Mouse (Mus musculus): ENCODE measurements around the gene Zfp46. TPM values are rescaled to one million over a fixed set of nuclear protein-coding genes. Genes with fewer than 3 reads are reported as not detected.

Gene Zfp46
- polyA plus RNA-seq, 2 experiments from 2014 or later = 9.7 to 12.3 TPM

DNA sequence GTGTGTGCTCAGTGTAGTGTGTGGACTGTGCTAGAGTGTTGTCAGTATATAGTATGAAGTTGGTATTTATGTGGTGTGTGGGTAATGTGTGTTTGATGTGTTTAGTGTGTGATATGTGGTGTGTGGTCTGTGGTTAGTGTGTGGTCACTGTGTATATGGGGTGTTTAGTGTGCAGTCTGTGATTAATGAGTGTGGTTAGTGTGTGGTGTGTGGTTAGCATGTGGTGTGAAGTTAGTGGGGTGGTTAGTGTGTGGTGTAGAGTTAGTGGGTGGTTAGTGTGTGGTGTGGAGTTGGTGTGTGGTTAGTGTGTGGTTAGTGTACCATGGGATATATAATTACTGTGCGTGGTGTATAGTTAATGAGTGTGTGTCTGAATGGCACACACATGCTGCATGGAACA is 15.6 kb upstream of the Zfp46 start:
- no peak for ATAC-seq

DNA sequence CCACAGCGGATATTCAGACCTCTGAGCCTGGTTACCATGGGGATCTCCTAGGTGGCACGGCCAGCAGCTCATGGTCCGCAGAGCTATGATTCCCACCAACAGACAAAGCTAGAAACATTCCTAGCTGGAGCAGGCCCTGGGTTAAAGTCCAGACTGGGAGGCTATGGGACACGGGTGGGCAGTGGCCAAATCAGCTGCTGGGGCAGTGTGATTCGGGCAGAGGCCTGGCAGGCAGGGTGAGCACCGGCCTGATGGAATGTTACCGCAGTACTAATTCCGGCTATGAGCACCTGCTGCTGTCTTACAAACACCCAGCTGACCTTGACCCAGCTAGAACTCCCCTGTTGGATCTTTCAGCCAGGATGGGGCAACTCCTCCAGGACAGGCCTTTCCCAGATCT is 13.8 kb upstream of the Zfp46 start:
- no peak for ATAC-seq

DNA sequence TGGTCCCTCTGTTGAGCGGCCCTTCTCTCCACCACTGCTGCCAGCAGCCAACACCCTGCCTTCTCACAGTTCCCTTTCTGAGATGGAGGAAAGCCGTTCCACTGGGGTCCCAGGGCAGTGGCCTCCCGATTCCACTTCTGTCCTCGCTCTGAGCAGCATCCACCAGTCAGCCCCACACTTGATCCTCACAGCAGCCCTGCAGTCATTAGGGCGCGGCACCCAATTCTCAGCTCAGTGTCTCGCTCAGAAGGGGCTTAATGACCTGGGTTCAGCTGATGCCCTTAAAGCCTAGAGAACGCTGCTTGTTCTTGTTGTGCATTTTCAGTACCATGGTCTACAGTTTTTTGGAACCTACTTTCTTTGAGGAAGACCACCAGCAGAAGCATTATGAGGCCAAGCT is 3.4 kb upstream of the Zfp46 start:
- ATAC-seq = no peak

DNA sequence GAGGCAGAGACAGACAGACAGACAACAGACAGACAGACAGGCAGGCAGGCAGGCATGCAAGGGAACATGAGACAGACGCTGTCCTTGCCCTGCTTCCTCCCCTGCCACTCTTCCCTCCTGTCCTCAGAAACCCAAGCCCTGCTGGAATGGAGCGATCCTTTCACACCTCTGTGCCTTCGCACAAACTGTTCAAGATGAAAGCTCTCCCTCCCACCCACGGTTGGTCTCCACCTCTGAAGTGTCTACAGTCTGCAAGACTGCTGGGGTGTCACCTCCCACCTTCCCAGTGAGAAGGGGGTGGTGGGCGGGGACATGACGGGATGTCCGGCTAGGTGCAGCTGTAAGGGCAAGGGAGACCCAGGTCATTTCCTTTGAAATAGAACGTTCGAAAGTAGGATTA is 2.9 kb upstream of the Zfp46 start:
- ATAC-seq = no peak

DNA sequence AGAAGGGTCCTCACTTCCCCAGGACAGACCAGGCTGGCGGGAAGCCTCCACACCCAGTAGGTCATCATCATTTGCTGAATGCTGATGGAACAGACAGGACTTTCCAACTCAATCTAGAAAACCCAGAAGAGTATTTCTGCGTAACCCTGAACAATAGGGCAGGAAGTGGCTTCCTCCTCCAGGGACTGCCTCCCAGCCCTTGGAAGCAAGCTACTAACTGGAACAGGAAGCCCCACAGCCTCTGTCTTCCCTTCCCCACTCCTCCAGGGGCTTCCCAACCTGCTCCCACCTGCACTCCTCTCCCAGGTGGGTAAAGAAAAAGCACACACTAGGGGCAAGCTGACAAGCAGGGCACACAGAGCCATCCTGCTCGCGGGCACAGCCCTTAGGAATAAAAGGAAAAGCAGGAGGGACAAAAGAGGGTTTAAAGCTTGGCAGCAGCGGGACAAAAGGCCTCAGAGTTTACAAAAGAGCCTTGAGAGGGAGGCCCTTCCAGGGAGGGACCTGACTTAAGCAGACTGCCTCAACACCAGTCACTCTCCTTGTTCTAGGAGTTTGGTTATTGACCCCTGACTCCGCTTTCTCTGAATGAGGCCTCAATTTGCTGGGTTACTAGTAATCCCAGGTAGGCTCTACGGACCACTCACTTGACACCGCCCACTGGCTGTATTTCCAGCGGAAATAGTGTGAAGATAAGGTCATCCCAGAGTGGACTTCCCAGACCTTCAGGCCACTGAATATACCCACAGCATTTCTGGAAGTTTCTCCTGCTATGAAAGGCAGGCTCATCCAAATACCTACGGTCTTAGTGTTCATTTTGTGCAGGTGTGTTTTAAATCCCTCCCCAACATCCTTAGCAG is 1.6 kb upstream of the Zfp46 start:
- ATAC-seq = no peak

DNA sequence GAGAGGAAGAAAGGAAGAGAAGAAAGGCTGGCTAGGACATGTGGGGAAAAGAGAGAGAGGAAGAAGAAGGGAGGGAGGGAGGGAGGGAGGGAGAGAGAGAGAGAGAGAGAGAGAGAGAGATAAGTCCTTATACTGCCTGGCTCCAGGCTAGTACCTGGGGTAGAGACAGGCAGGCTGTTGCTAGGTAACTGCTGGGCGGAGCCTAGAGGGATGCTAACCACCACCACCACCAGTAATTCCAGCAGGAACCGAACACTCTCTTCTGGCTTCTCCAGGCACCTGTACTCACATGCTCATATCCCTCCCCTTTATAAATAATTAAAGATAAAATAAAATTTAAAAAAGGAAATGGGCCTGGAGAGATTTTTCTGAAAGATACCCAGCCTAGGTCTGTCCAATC is 700 bp upstream of the Zfp46 start:
- no peak for ATAC-seq

DNA sequence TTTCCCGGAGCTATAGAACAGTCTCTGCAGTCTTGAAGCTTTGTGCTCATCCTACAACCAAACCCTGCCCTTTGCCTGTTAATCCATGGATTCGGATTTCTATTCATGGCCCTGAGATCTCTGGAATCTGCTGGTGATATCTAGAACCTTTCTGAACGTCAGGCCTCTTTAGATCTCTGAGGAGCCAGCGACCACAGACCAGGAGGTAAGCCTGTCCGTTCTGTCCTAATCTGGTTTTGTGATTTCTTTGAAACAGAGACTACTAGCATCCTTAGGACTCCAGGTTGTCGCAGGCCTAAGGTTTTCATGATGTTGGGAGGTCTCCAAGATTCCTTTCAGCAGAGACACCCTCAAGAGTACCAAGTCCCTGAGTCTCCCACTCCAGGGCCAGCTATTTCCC is 408 bp downstream of the Zfp46 start:
- no peak for ATAC-seq

DNA sequence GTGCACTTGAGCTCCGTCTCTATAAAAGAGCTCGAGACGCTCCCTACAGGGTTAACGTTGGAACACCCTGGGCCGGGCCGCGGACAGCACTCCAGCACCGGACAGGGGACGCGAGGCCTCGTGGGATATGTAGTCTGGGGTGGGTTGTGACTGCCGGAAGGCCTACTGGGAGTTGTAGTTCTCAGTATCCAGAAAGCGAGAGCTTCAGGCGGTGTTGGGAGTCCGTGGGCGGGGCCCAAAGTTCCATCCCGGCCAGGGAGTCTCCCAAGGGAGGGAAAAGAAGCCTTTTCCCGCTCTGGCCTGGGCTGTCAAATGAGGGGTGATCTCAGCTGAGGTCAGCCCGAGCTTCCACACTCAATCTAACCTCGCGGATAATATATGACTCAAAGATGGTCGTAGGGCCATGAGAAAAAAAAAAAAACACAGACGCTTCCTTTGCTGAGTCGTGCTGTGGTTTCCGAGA is 896 bp downstream of the Zfp46 start:
- peak; percentile 88 for ATAC-seq

DNA sequence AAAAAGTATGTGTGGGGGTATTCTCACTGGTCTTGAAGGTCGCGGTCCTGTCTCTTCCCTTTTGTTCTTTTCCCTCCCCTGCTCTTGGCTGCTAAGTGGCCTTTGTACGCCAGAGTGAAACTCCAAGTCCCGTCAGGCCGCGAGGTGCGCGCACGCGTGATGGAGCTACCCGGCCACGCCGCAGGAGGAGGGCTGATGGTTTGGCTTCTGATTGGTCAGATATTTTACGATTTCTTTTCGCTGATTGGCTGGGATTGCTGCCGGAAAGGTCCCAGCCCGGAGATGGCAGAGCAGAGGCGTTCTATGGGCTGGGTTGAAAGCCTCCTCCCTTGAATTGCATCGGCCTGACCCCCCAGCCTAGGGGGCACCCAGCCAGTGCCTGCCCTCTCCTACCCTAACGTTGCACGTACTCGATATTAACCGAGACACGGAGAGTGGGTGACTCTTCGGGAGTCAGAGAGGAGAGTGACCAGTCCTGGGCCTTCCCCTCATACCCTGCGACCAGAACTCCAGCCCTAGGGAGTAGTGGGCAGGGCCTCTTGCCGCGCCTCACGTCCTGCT is 1.4 kb downstream of the Zfp46 start:
- peak; percentile 94 for ATAC-seq

DNA sequence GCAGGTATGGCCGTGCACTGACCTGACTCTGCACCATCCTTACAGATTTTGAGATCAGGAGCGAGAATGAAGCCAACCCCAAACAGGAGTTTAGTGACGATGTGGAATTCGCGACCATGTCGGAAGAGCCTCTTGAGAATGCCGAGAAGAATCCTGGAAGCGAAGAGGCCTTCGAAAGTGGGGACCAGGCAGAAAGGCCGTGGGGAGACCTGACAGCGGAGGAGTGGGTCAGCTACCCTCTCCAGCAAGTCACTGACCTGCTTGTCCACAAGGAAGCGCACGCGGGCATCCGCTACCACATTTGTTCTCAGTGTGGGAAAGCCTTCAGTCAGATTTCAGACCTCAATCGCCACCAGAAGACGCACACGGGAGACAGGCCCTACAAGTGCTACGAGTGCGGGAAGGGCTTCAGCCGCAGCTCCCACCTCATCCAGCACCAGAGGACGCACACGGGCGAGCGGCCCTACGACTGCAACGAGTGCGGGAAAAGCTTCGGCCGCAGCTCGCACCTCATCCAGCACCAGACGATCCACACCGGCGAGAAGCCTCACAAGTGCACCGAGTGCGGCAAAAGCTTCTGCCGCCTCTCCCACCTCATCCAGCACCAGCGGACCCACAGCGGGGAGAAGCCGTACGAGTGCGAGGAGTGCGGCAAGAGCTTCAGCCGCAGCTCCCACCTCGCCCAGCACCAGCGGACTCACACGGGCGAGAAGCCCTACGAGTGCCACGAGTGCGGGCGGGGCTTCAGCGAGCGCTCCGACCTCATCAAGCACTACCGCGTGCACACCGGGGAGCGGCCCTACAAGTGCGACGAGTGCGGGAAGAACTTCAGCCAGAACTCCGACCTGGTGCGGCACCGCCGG is 5.7 kb downstream of the Zfp46 start:
- ATAC-seq = no peak

DNA sequence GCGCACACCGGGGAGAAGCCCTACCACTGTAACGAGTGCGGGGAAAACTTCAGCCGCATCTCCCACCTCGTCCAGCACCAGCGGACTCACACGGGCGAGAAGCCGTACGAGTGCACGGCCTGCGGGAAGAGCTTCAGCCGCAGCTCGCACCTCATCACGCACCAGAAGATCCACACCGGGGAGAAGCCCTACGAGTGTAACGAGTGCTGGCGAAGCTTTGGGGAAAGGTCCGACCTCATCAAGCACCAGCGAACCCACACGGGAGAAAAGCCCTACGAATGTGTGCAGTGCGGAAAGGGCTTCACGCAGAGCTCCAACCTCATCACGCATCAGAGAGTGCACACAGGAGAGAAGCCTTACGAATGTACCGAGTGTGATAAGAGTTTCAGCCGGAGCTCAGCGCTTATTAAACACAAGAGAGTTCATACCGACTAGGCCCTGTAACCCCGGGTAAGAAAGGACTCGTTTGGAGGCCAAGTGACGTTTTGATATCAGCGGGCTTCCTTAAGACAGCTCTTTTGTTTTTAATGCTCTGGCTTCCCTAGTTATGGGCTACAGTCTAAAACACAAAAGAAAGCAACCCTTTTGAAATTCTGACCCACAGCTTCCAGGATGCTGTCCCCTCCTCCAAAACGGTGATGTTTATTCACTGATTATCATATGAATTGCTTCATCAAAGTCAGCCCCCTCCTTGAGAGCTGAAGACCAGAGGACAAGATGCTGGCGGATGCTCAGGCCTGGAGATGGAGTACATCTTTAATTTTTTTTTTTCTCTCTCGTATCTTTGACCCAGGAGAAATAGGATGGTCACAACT is 6.5 kb downstream of the Zfp46 start:
- no peak for ATAC-seq

DNA sequence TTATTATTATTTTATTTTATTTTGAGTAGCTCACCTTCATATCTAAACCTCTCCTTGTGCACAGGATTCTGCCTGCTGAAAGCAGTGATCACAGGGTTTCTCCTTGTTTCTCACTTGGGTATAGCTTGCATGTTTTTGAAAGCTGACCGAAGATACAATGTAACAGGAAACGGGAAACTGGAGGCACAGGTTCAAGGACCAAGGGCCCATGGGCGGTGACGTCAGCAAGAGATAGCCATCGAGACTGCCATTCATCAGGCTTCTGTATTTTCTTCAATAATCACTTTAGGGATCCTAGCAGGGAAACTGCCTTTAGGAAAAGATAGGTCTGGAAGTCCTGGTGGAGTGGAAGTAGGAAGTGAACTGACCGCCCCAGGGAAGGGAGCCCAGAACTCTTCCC is 7.2 kb downstream of the Zfp46 start:
- no peak for ATAC-seq

DNA sequence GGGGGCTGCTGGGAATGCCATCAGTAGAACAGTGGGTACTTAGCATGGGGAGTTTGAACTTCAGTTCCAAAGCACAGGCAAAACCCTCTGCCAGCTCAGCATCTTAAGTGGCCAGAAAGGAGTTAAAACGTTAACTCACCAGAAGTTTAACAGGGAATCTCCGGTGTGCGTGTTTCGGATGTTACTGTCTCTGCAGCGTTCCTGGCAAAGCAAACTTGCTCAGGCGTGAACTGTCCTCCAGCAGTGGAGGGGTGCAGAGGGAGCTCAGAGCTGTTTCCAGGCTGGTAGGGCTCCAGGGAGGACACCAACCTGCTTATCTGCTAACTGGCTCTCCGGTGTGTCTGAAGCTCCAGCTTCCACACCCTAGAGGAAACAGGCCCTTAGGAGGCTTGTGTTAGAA is 11.5 kb downstream of the Zfp46 start:
- ATAC-seq = no peak

DNA sequence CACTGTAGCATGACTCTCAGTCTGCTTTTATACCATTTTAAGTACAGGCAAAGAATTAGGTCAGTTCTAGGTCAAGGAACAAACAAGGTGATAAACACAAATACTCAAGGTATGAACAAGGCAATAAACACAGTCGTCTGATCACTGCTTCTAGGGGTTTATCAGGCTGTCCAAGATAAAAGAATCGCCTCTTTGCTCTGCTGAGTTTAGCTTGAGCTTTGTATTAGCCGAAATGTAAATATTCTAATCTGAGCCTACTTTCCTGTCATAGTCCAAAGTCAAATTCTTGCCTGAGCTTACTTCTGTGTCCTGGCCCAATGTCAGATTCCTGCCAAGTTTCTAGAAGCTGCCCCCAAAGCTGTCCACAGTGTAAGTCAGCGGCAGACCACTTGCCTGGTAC is 18.0 kb downstream of the Zfp46 start:
- no peak for ATAC-seq

DNA sequence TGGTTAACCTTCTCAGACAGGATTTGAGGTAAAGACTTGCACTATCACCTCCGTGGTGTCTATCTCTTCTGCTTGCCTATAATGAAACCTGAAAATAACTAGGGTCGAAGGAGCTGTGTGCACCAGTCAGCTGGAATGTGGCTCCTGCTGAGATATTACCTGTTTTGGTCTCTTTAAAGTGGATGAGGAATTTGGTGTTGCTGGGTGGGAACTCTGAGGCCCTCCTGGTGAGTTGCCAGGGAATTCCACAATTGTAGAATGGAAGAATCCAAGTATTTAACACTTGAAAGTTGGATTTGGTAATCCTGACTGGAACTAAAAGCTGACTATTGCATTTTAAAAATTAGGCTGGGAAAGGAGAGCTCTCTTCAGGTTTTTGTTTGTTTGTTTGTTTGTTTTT is 19.7 kb downstream of the Zfp46 start:
- ATAC-seq = no peak

DNA sequence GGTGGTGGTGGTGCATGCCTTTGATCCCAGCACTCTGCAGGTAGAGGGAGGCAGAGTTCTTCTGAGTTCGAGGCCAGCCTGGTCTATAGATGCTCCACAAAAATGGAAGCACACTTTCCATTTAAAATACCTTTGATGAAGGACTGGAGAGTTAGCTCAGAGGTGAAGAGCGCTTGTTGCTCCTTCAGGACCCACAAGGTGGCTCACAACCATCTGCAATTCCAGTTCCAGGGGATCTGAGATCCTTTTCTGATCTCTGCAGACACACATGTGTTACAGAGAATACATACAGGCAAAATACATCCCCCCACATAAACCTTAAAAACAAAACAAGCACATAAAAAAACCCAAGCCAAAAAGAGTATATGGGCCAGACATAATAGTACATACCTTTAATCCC is 23.9 kb downstream of the Zfp46 start:
- no peak for ATAC-seq

DNA sequence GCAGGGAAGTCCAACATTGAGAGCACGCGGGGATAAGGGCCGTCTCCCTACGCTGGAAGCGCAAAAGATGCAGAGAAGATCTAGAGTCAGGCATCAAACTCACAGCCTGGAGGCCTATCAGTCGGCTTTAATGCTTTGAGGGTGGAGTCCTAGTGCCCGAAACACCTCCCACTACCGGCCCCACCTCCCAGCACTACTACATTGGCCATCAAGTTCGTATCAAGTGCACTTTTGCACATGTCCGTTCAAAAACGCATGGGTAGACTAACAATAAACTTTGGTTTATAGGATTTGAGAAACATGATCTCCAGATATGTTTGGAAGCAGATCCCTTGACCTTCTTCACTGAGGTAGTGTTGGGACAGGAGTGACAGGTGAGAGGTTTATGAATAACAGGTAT is 25.3 kb downstream of the Zfp46 start:
- ATAC-seq = peak; percentile 57

DNA sequence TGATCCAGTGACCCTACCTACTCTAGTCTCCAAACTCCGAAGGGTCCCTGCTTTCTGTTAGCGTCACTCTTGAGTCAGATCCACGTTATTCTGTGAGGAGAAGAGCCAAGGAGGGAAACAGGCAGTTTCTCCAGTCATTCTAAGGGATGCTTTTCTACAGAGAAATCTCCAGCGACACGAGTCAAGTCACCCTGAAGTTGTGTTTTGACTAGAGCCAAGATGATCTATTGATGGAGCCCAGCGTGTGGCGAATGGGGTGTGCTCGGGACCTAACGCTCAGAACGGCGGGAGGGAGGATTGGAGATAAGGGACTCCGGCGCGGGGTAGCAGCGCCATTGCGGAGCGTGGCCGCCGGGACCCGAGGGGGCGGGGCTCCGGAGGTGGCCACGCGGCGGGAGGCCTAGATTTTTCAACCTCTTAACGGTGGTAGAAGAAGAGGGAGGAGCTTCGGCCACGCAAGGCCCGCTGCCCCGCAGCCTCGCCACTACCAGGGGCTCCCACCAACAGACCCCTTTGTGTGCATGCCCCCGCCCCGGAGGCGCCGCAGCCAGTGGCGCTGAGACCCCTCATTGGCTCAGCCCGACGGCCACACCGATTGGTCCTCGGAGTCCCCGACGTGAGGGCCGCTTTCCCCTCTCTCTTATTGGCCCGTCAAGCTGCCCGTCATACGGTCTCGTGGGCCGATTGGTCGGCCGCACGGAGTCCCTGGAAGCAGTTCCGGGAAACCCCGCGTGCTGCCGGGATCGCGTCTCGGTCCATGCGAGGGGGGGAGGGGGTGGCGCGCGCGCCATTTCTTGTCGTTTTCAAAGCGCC is 26.0 kb downstream of the Zfp46 start, which contains the start of gene Hnrnpr:
Gene Hnrnpr, plus strand, starts transcription at position 714 of the 813 bp plus-strand sequence.
- ATAC-seq = peak; percentile 97

DNA sequence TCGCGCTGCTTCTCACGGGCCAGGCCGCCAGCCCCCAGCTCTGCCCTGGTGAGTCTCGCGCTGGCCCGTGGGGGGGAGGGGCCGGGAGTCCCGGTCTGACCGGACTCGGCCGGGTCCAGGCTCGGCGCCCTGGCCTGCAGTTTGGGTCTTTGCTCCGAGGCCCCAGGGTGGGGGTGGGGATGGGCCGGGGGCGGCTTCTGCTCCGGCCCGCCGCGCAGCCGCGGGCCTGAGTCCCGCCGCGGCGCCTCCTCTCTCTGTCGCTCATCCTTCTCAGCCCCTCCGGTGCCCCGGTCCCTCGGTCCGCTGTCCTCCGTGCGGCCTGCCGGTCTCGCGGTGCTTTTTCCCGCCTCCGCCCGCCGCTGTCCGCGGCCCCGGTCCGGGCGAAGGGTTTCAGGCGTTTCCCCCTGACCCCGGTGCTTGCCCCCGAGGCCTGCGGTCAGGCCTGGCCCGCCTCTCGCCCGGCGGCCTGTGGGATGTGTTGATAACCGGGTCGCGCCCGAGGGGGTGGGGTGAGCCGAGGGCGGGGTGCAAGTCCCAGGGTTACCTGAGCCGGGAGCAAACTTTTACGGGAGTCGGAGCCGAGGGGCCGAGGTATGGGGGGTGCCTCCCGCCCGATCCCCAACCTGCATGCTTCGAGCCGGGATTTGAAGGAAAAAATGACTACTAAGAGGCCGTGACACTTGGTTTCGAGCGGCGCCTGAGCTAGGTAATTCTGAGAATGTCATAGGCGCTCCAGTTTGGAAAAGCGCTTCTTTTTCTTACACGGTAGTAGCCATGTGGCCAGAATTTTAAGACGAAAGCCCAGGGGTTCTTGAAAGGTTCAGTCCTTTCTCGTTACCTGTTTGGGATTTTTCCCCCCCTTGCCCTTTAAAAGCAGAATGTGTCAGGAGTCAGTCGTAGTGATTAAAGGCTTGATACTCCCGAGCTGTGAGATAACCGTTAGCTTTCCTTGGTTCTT is 26.8 kb downstream of the Zfp46 start:
- no peak for ATAC-seq

DNA sequence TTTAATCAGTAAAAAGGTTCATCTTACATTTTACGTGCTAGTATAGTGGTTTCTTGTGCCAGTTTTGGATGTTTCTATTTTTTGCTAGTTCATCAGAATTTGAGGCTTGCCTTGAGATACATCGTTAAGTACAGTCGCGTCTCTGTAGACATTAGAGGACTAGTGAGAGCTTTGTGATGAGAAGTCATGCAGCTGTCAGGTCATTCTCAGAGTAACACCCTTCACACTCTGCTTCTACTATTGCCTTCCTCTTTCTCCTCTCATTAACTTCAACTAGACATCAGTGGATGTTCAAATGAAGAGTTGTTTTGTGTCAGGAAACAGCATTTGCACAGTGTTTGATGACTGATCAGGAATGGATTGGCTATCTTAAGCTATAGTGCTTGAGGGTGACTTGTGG is 28.1 kb downstream of the Zfp46 start:
- no peak for ATAC-seq
